Mouse (Mus musculus) layer of hippocampus, adult 9-10 months (tissue): ENCODE results near the gene Rbm41.

Source experiments
- DNase-seq: peaks from one replicate; pipeline ENCODE4 v3.0.0; 2022; ENCODE audit warnings: low spot score

Gene Rbm41

GRCm38 (mm10) chrX:139997740-139998690 lies at the start of gene Rbm41:
Rbm41 (minus strand) TSS chrX:139998595.
- peak; percentile 27 for DNase-seq

DNA sequence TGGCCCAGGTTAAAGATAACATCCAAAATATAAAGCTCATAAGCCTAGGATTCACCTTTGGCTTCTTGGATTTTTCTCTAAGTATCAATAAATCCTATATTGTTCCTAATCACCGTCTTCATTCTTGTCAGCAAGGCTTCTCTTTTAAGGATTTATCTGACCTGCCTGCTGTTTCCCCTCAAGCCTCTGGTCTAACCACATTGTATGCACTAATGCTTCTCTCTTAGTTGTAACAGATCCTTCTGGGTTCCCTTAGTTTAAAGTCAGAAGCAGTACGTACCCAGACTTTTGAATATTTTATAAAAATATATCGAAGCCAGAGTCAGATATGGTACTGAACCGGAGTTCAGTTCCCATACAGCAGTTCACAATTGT lies 283 bp upstream of the Rbm41 start:
- no peak for DNase-seq

- no peak for DNase-seq
Measured at GRCm38 (mm10) chrX:139982115-139982514, 16.3 kb downstream of the Rbm41 start.

DNA sequence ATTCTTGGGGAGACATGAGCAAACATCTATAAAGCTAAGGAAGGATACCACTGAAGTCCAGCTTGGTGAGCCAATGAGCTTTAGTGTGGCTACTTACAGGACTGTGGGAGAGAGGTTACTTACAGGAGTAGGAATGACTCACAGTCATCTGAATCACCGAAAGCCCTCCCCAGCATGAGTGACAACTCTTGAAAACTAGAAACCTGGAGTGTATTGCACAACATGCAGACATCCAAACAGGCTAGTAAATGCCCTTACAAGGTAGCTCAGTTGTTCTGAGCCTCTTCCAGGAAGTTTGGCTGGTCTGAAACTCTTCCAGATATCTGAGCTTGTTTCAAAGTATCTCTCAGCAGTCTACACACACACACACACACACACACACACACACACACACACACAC lies 64.9 kb downstream of the Rbm41 start:
- no peak for DNase-seq

GRCm38 (mm10) chrX:139932472-139932871 lies 65.9 kb downstream of the Rbm41 start:
- no peak for DNase-seq

DNA sequence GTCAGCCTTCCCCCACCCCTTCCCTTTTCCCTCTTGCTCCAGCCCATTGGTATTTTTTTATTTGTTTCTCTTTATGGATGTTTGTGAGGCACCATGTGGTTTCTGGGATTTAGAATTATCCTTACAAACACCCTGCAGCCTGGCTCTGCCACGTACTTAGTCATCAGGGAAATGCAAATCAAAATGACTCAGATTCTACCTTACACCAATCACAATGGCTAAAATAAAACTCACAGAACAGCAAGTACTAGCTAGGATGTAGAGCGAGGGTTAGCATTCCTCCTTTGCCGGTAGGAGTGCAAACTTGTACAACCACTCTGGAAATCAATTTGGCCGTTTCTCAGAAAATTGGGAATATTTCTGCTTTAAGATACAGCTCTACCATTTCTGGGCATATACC lies 77.8 kb downstream of the Rbm41 start:
- no peak for DNase-seq

DNA sequence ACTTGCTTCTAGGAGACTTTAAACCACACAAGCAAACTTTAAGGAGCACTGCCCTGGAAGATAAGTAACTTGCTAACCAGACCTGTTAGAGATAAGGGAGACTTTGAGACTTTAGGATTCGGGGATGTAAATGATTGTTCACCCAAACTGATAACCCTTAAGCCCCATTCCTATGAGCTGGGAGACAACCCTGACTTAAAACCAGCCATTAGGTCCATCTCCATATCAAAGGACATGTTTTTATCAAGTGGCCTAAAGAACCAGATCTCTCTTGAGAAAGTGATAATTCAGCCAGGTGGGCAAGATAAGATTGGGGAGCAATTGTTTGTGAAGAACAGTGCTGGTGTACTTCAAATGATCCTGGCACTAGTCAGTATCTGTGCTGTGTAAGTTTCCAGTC lies 107.0 kb downstream of the Rbm41 start:
- no peak for DNase-seq

GRCm38 (mm10) chrX:139883221-139883620 lies 115.2 kb downstream of the Rbm41 start:
- no peak for DNase-seq

DNA sequence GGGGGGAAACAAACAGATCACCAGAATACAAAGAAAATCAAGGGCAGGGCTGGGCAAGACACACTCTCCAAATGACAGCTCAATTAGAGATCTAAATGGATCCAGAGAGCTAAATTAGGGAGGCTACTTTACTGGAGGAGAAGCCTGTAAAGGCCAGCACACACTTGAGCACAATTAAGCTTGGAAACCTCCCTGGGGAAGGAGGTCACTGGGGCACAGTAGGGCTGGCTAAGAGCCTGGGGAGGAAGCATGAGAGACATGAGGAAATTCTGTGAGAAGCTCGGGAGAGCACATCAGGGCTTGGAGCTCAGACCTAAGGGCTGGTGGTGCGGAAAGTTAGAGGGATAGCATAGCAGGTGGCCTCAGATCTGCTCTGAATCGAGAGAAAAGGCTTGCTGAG lies 120.5 kb downstream of the Rbm41 start:
- no peak for DNase-seq

- DNase-seq, result no peak
Measured at GRCm38 (mm10) chrX:139877105-139877504, 121.3 kb downstream of the Rbm41 start.

DNA sequence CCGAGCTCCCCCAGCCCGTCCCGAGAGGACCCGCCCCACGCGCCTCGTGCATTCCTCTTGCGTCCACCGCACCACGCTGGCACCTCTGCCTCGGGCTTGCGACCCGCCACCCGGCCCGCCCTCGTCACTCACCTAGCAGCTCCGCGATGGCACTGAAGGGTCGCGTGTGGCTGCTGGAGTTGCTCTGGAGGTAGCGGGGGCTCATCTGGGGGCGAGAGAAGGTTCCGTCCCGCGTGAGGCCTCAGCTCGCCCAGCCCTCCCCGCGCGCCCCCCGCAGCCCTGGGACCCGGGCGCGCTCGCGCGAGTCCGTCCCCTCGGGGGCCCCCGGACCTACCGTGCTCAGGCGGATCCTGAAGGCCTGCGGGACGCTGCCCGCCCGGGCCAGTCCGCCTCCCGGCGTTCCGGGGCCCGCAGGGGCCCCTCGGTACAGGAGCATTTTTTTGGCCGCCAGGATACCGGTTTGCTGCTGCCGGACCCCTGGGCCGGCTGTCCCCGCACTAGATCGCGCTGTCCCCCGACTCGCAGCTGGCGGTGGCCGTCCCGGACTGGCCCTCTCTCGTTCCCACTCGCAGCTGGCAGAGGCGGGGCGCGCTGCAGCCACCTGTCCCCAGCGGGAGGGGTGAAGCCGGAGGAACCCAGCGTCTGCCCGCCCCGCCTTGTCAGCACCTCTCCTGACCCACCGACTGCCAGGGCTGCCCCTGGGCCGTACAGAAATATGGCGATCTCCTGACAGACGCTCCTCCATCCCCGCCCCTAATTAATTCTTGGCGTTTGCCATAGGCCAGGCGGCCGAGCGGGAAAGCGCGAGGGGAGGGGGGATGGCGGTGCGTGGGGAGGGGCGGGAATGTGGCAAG lies 127.2 kb downstream of the Rbm41 start, which contains the start of gene Morc4:
TSS of gene Morc4 (minus strand) at position 740 of the 854 bp plus-strand sequence.
- no peak for DNase-seq

GRCm38 (mm10) chrX:139870300-139870711 lies 128.1 kb downstream of the Rbm41 start:
- no peak for DNase-seq

- no peak for DNase-seq
Measured at GRCm38 (mm10) chrX:139859402-139859801, 139.0 kb downstream of the Rbm41 start.

DNA sequence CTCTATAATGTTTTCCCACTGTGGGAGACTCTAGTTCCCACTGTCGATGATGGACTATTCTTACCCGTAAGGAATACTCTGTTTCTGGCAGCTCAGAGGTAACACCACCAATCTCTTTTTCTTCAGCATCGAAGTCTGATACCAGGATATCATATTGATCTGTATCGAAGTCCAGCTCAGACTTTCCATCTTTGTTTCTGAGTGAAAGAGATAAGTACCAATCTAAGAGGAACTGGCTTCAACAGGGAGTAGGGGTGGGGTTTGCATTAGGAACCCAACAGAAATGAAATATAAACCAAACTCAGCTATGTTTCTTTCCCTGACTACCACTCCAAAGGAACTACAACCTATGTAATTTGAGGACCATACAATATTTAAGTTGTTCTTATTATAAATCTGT lies 143.6 kb downstream of the Rbm41 start:
- no peak for DNase-seq

DNA sequence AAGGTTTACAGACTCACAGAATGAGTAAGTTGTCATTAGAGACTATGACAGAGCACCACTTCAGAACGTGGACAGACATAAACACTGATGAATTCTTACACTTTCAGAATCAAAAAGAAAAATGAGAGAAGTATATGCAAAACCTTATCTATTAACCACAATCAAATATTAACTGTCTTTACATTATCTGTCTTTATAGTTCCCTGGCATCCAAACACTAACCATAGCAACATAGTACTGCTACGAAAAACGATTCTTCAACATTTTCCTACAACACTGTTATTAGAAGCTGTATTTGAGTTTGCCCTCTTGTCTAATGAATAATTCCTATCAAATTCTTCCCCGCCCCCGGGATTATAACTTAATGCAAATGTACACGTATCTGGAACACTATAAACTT lies 157.3 kb downstream of the Rbm41 start:
- DNase-seq, result no peak
